Mouse (Mus musculus): ENCODE measurements around the gene Ifnl3. TPM values are rescaled to one million over a fixed set of nuclear protein-coding genes. Genes with fewer than 3 reads are reported as not detected.

Gene Ifnl3
- total and polyA plus RNA-seq, 3 experiments: not detected

Other genes starting within 250 kb of the Ifnl3 start
- 3.2 TPM in 2 replicates for gene Eid2b, start 245.1 kb upstream of the Ifnl3 start, total RNA-seq (2012; rRNA removed)
- gene Eid2b, start 245.1 kb upstream of the Ifnl3 start, polyA plus RNA-seq (2012; ENCODE audit: insufficient read depth in 1 of 2, insufficient read length in 2 of 2, low read depth in 1 of 2, low replicate concordance in 2 of 2, missing spikeins in 1 of 2): 1 to 10 TPM in 1 of 2 experiments, not detected in 1; 5.3 TPM
- not detected in 2 replicates for gene Selenov, start 231.7 kb upstream of the Ifnl3 start, total RNA-seq (2012; rRNA removed)
- not detected for gene Selenov, start 231.7 kb upstream of the Ifnl3 start, polyA plus RNA-seq (2012; ENCODE audit: insufficient read depth in 1 of 2, insufficient read length in 2 of 2, low read depth in 1 of 2, low replicate concordance in 2 of 2, missing spikeins in 1 of 2)
- gene Dll3, start 220.6 kb upstream of the Ifnl3 start, total RNA-seq (2012; rRNA removed): 0.15 and 0.16 TPM in 2 replicates
- under 1 TPM in 1 of 2 experiments, not detected in 1; 0.57 TPM for gene Dll3, start 220.6 kb upstream of the Ifnl3 start, polyA plus RNA-seq (2012; ENCODE audit: insufficient read depth in 1 of 2, insufficient read length in 2 of 2, low read depth in 1 of 2, low replicate concordance in 2 of 2, missing spikeins in 1 of 2)
- 142 and 167 TPM in 2 replicates for gene Timm50, start 210.8 kb upstream of the Ifnl3 start, total RNA-seq (2012; rRNA removed)
- gene Timm50, start 210.8 kb upstream of the Ifnl3 start, polyA plus RNA-seq (2012; ENCODE audit: insufficient read depth in 1 of 2, insufficient read length in 2 of 2, low read depth in 1 of 2, low replicate concordance in 2 of 2, missing spikeins in 1 of 2): 100 to 1,000 TPM in 1 of 2 experiments, not detected in 1; 216 TPM
- gene Supt5, start 184.1 kb upstream of the Ifnl3 start, total RNA-seq (2012; rRNA removed): 63.3 and 66.0 TPM in 2 replicates
- gene Supt5, start 184.1 kb upstream of the Ifnl3 start, polyA plus RNA-seq (2012; ENCODE audit: insufficient read depth in 1 of 2, insufficient read length in 2 of 2, low read depth in 1 of 2, low replicate concordance in 2 of 2, missing spikeins in 1 of 2): 100 to 1,000 TPM; 156 to 448 TPM
- 2,133 and 2,343 TPM in 2 replicates for gene Rps16, start 172.2 kb upstream of the Ifnl3 start, total RNA-seq (2012; rRNA removed)
- 1,000 to 10,000 TPM; 1,661 to 1,740 TPM for gene Rps16, start 172.2 kb upstream of the Ifnl3 start, polyA plus RNA-seq (2012; ENCODE audit: insufficient read depth in 1 of 2, insufficient read length in 2 of 2, low read depth in 1 of 2, low replicate concordance in 2 of 2, missing spikeins in 1 of 2)
- gene Plekhg2, start 150.2 kb upstream of the Ifnl3 start, total RNA-seq (2012; rRNA removed): 1.1 and 1.8 TPM in 2 replicates
- 1 to 10 TPM in 1 of 2 experiments, not detected in 1; 9.2 TPM for gene Plekhg2, start 150.2 kb upstream of the Ifnl3 start, polyA plus RNA-seq (2012; ENCODE audit: insufficient read depth in 1 of 2, insufficient read length in 2 of 2, low read depth in 1 of 2, low replicate concordance in 2 of 2, missing spikeins in 1 of 2)
- 0.50 and 0.65 TPM in 2 replicates for gene Zfp36, start 142.6 kb upstream of the Ifnl3 start, total RNA-seq (2012; rRNA removed)
- gene Zfp36, start 142.6 kb upstream of the Ifnl3 start, polyA plus RNA-seq (2012; ENCODE audit: insufficient read depth in 1 of 2, insufficient read length in 2 of 2, low read depth in 1 of 2, low replicate concordance in 2 of 2, missing spikeins in 1 of 2): 1 to 10 TPM in 1 of 2 experiments, not detected in 1; 2.8 TPM
- gene Med29, start 130.1 kb upstream of the Ifnl3 start, total RNA-seq (2012; rRNA removed): 23.7 and 31.1 TPM in 2 replicates
- 10 to 100 TPM in 1 of 2 experiments, not detected in 1; 39.6 TPM for gene Med29, start 130.1 kb upstream of the Ifnl3 start, polyA plus RNA-seq (2012; ENCODE audit: insufficient read depth in 1 of 2, insufficient read length in 2 of 2, low read depth in 1 of 2, low replicate concordance in 2 of 2, missing spikeins in 1 of 2)
- 49.9 and 53.5 TPM in 2 replicates for gene Paf1, start 129.9 kb upstream of the Ifnl3 start, total RNA-seq (2012; rRNA removed)
- gene Paf1, start 129.9 kb upstream of the Ifnl3 start, polyA plus RNA-seq (2012; ENCODE audit: insufficient read depth in 1 of 2, insufficient read length in 2 of 2, low read depth in 1 of 2, low replicate concordance in 2 of 2, missing spikeins in 1 of 2): 100 to 1,000 TPM in 1 of 2 experiments, 10 to 100 TPM in 1; 99.9 to 645 TPM
- 25.1 and 31.2 TPM in 2 replicates for gene Gmfg, start 85.4 kb upstream of the Ifnl3 start, total RNA-seq (2012; rRNA removed)
- 10 to 100 TPM in 1 of 2 experiments, not detected in 1; 25.0 TPM for gene Gmfg, start 85.4 kb upstream of the Ifnl3 start, polyA plus RNA-seq (2012; ENCODE audit: insufficient read depth in 1 of 2, insufficient read length in 2 of 2, low read depth in 1 of 2, low replicate concordance in 2 of 2, missing spikeins in 1 of 2)
- 1.2 and 1.9 TPM in 2 replicates for gene Lrfn1, start 70.9 kb upstream of the Ifnl3 start, total RNA-seq (2012; rRNA removed)
- gene Lrfn1, start 70.9 kb upstream of the Ifnl3 start, polyA plus RNA-seq (2012; ENCODE audit: insufficient read depth in 1 of 2, insufficient read length in 2 of 2, low read depth in 1 of 2, low replicate concordance in 2 of 2, missing spikeins in 1 of 2): 1 to 10 TPM in 1 of 2 experiments, not detected in 1; 5.8 TPM
- not detected in 2 replicates for gene Ifnl2, start 12.4 kb upstream of the Ifnl3 start, total RNA-seq (2012; rRNA removed)
- not detected for gene Ifnl2, start 12.4 kb upstream of the Ifnl3 start, polyA plus RNA-seq (2012; ENCODE audit: insufficient read depth in 1 of 2, insufficient read length in 2 of 2, low read depth in 1 of 2, low replicate concordance in 2 of 2, missing spikeins in 1 of 2)
- not detected in 2 replicates for gene Sycn, start 18.0 kb downstream of the Ifnl3 start, total RNA-seq (2012; rRNA removed)
- not detected for gene Sycn, start 18.0 kb downstream of the Ifnl3 start, polyA plus RNA-seq (2012; ENCODE audit: insufficient read depth in 1 of 2, insufficient read length in 2 of 2, low read depth in 1 of 2, low replicate concordance in 2 of 2, missing spikeins in 1 of 2)
- gene Nccrp1, start 24.4 kb downstream of the Ifnl3 start, total RNA-seq (2012; rRNA removed): not detected in 2 replicates
- gene Nccrp1, start 24.4 kb downstream of the Ifnl3 start, polyA plus RNA-seq (2012; ENCODE audit: insufficient read depth in 1 of 2, insufficient read length in 2 of 2, low read depth in 1 of 2, low replicate concordance in 2 of 2, missing spikeins in 1 of 2): not detected
- gene Samd4b, start 75.3 kb downstream of the Ifnl3 start, total RNA-seq (2012; rRNA removed): 6.4 and 7.2 TPM in 2 replicates
- gene Samd4b, start 75.3 kb downstream of the Ifnl3 start, polyA plus RNA-seq (2012; ENCODE audit: insufficient read depth in 1 of 2, insufficient read length in 2 of 2, low read depth in 1 of 2, low replicate concordance in 2 of 2, missing spikeins in 1 of 2): 10 to 100 TPM in 1 of 2 experiments, not detected in 1; 45.9 TPM
- gene Pak4, start 75.3 kb downstream of the Ifnl3 start, total RNA-seq (2012; rRNA removed): 9.3 and 9.7 TPM in 2 replicates
- gene Pak4, start 75.3 kb downstream of the Ifnl3 start, polyA plus RNA-seq (2012; ENCODE audit: insufficient read depth in 1 of 2, insufficient read length in 2 of 2, low read depth in 1 of 2, low replicate concordance in 2 of 2, missing spikeins in 1 of 2): 10 to 100 TPM in 1 of 2 experiments, not detected in 1; 26.6 TPM
- not detected in 2 replicates for gene Acp7, start 108.5 kb downstream of the Ifnl3 start, total RNA-seq (2012; rRNA removed)
- gene Acp7, start 108.5 kb downstream of the Ifnl3 start, polyA plus RNA-seq (2012; ENCODE audit: insufficient read depth in 1 of 2, insufficient read length in 2 of 2, low read depth in 1 of 2, low replicate concordance in 2 of 2, missing spikeins in 1 of 2): not detected
- not detected in 2 replicates for gene Fbxo27, start 170.0 kb downstream of the Ifnl3 start, total RNA-seq (2012; rRNA removed)
- gene Fbxo27, start 170.0 kb downstream of the Ifnl3 start, polyA plus RNA-seq (2012; ENCODE audit: insufficient read depth in 1 of 2, insufficient read length in 2 of 2, low read depth in 1 of 2, low replicate concordance in 2 of 2, missing spikeins in 1 of 2): not detected
- gene Fbxo17, start 194.0 kb downstream of the Ifnl3 start, total RNA-seq (2012; rRNA removed): 0.10 TPM in 1 of 2 replicates, not detected in the other
- under 1 TPM in 1 of 2 experiments, not detected in 1; 0.43 TPM for gene Fbxo17, start 194.0 kb downstream of the Ifnl3 start, polyA plus RNA-seq (2012; ENCODE audit: insufficient read depth in 1 of 2, insufficient read length in 2 of 2, low read depth in 1 of 2, low replicate concordance in 2 of 2, missing spikeins in 1 of 2)
- gene Mrps12, start 219.0 kb downstream of the Ifnl3 start, total RNA-seq (2012; rRNA removed): 137 and 141 TPM in 2 replicates
- gene Mrps12, start 219.0 kb downstream of the Ifnl3 start, polyA plus RNA-seq (2012; ENCODE audit: insufficient read depth in 1 of 2, insufficient read length in 2 of 2, low read depth in 1 of 2, low replicate concordance in 2 of 2, missing spikeins in 1 of 2): 100 to 1,000 TPM in 1 of 2 experiments, not detected in 1; 126 TPM
- gene Sars2, start 219.2 kb downstream of the Ifnl3 start, total RNA-seq (2012; rRNA removed): 19.2 and 21.3 TPM in 2 replicates
- 10 to 100 TPM in 1 of 2 experiments, not detected in 1; 51.4 TPM for gene Sars2, start 219.2 kb downstream of the Ifnl3 start, polyA plus RNA-seq (2012; ENCODE audit: insufficient read depth in 1 of 2, insufficient read length in 2 of 2, low read depth in 1 of 2, low replicate concordance in 2 of 2, missing spikeins in 1 of 2)
- gene Ccer2, start 233.3 kb downstream of the Ifnl3 start, total RNA-seq (2012; rRNA removed): not detected in 2 replicates
- gene Ccer2, start 233.3 kb downstream of the Ifnl3 start, polyA plus RNA-seq (2012; ENCODE audit: insufficient read depth in 1 of 2, insufficient read length in 2 of 2, low read depth in 1 of 2, low replicate concordance in 2 of 2, missing spikeins in 1 of 2): under 1 TPM in 1 of 2 experiments, not detected in 1; 0.11 TPM
- gene Sirt2, start 243.9 kb downstream of the Ifnl3 start, total RNA-seq (2012; rRNA removed): 31.8 and 35.7 TPM in 2 replicates
- gene Sirt2, start 243.9 kb downstream of the Ifnl3 start, polyA plus RNA-seq (2012; ENCODE audit: insufficient read depth in 1 of 2, insufficient read length in 2 of 2, low read depth in 1 of 2, low replicate concordance in 2 of 2, missing spikeins in 1 of 2): 10 to 100 TPM in 1 of 2 experiments, not detected in 1; 72.4 TPM
- gene Nfkbib, start 244.7 kb downstream of the Ifnl3 start, total RNA-seq (2012; rRNA removed): 30.7 and 32.9 TPM in 2 replicates
- 10 to 100 TPM in 1 of 2 experiments, not detected in 1; 52.7 TPM for gene Nfkbib, start 244.7 kb downstream of the Ifnl3 start, polyA plus RNA-seq (2012; ENCODE audit: insufficient read depth in 1 of 2, insufficient read length in 2 of 2, low read depth in 1 of 2, low replicate concordance in 2 of 2, missing spikeins in 1 of 2)

Data from MEL (cell line).